Mouse (Mus musculus) cerebellum, postnatal 4 days (tissue): ENCODE data around the gene Psmb9.
A peak's percentile ranks its signal among the peaks of the same experiment; 100 is the strongest.
"Not testable (repeated sequence)": the region's sequence is repeated elsewhere in the genome, so short reads cannot be mapped to it uniquely, and the experiment has no call there.

Experiments
- DNase-seq, 2 experiments: peaks; one replicate each; pipeline ENCODE4 v3.0.0; 2022; ENCODE audit warnings: low spot score in 2 of 2, mixed read lengths in 1 of 2

The Psmb9 gene

DNA sequence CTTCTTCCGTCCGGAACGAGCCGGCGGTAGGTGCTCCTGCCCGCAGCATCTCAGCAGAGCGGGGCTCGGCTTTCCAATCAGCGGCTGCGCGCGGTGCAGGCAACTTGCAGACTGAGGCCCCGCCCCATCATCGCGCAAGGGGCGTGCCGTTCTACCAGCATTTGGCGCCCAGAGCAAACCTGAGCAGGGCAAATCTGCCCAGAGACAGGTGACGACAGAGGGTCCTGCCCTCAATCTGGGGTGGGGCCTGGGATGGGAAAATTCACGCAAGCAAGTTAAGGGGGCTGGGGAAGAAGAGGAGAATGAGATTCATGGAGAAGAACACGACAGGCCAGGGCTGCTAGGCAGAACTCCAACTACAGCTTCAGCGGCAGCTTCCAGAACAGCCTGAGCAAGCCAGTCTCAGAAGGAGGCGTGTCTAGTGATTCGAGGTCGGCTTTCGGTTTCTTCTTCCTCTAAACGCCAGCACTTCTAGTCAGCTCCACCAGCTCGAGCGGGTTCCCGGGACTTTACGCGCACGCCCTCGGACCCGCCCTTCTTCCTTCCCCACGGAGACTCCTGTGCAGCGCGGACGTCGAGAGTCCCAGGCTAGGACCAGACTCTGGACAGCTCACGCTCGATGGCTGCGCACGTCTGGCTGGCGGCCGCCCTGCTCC, at the start of gene Psmb9, which contains the start of gene Tap1:
Gene Psmb9 (minus strand): TSS at position 504 of the 656 bp plus-strand sequence.
Gene Tap1 (plus strand): TSS at position 293 of the 656 bp plus-strand sequence.
- peak; percentile 93 to 96 for DNase-seq

DNA sequence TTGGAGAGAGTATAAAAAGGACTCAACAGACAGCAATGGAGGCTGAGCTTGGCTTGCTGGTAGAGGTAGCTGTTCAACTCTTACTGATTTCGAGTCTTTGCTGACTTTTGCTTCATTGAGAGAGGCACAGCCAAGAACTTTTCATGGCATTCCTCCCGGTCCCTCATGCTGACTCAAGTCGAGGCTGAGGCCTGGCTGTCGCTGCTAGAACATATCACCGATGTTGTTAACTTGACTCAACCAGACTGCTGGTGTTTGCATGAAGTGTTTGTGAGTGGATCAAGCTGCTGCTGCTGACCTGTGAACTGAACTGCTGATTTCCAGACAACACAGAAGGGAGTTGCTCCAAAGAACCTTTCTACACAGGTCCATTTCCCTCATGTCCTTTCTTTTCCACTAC, 49.1 kb upstream of the Psmb9 start:
- no peak for DNase-seq

DNA sequence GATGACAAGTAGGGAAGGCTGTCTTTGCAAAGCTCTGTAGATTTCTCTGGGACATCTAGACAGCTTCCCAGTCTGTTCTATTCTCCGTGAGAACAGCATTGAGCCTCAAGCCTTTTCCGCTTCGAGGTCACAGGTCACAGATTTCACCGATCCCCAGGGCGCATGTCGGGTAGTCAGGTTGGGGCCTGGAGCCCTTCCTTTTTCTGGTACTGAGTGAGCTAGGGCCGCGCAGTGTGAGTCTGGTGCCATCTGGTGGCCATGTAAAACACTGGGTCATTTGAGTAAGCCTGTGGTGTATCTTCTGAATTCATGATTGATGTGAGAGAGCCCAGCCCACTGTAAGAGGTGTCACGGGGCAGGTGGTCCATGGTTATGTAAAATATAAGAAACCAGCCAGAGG, 47.4 kb upstream of the Psmb9 start:
- peak; percentile 38 to 62 for DNase-seq

DNA sequence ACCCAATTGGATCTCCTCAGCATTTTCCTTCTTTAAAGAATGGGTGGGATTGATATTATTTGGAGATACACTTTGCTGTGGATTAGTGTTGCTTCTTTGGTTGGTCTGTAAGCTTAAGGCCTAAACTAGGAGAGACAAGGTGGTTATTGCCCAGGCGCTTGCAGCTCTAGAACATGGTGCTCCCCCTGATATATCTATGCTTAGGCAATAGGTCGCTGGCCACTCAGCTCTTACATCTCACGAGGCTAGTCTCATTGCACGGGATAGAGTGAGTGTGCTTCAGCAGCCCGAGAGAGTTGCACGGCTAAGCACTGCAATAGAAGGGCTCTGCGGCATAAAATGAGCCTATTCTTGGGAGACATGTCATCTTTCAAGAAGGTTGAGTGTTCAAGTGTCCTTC, 44.5 kb upstream of the Psmb9 start:
- DNase-seq, result not testable (repeated sequence)

DNA sequence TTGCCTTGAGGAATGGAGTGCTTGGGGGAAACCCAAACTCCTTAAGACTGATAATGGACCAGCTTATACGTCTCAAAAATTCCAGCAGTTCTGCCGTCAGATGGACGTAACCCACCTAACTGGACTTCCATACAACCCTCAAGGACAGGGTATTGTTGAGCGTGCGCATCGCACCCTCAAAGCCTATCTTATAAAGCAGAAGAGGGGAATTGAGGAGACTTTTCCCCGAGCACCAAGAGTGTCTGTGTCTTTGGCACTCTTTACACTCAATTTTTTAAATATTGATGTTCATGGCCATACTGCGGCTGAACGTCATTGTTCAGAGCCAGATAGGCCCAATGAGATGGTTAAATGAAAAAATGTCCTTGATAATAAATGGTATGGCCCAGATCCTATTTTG, 43.4 kb upstream of the Psmb9 start:
- DNase-seq, result not testable (repeated sequence)

DNA sequence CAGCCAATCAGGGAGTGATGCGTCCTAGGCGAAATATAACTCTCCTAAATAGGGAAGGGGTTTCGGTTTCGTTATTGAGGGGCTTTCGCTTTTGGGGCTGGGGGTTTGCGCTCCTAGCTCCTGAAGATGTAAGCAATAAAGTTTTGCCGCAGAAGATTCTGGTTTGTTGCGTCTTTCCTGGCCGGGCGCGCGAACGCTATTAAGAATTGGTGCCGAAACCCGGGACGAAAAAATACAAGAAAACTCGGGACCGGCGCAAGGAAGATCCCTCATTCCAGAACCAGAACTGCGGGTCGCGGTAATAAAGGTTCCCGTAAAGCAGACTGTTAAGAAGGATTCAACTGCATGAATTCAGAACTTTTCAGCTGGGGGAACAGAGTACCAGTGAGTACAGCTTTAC, 38.3 kb upstream of the Psmb9 start:
- DNase-seq, result not testable (repeated sequence)

DNA sequence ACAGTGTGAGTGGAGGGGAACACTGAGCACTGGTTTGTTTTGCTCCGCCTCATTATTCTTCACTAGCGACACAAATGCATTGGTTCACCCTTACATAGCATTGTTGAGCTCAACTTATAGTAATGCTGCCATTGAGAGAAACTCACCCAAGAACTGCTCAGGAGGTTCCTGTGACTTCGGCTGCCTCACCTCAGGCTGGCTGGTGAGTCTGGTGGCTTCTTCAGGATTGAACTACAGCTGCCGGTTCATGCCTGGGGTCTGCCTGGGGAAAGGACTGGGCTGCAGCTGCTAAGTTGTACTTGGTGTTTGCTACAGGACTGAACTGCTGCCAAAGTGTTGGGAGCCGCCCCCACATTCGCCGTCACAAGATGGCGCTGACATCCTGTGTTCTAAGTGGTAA, 37.9 kb upstream of the Psmb9 start:
- DNase-seq, result peak in 1 of 2 experiments; percentile 1

DNA sequence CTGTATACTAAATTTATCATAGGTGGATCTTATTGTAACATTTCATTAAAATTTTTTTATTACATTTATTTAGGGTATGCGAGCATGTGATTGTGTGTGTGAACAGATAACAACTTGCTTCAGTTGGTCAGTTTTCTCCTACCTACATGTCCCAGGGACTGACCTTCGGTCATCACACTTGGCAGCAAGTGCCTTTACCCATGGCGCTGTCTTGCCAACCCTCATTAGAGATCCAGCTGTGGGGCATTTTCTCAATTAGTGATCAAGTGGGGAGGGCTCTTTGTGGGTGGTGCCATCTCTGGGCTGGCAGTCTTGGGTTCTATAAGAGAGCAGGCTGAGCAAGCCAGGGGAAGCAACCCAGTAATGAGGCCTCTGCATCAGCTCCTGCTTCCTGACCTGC, 37.3 kb upstream of the Psmb9 start:
- no peak for DNase-seq

DNA sequence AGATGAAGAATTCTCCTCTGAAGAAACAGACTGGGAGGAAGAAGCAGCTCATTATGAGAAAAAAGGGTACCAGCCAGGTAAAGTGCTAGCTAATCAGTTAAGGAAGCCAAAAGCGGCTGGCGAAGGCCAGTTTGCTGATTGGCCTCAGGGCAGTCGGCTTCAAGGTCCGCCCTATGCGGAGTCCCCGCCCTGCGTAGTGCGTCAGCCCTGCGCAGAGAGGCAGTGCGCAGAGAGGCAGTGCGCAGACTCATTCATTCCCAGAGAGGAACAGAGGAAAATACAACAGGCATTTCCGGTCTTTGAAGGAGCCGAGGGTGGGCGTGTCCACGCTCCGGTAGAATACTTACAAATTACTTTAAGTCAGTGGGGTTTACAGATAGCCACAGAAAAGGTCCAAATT, 32.8 kb upstream of the Psmb9 start:
- not testable (repeated sequence) for DNase-seq

DNA sequence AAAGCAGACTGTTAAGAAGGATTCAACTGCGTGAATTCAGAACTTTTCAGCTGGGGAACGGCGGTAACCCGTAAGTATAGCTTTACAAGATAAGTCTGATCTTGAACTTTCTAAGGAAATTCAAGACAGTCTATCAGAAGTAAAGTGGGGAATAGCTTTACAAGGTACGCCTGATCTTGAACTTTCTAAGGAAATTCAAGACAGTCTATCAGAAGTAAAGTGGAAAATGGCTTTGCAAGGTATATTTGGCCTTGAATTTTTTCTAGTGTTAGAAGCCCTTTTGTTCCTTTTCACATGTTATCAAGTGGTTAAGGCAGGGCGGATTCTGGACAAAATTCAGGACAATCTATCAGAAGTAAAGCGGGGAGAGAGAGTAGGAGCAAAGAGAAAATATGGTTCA, 32.2 kb upstream of the Psmb9 start:
- DNase-seq, result not testable (repeated sequence)

DNA sequence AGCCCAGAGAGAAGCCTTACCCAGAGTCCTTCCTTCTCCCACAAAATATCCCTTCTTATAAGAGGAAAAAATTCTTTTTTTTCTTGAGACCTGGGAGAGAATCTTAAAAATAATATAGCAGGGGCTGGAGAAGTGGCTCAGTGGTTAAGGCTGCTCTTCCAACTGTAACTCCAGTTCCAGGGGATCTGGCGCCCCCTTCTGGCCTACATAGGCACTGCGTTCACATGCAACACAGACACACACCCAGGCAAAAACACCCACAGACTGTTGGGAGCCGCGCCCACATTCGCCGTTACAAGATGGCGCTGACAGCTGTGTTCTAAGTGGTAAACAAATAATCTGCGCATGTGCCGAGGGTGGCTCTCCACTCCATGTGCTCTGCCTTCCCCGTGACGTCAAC, 31.5 kb upstream of the Psmb9 start:
- peak in 1 of 2 experiments; percentile 68 for DNase-seq

DNA sequence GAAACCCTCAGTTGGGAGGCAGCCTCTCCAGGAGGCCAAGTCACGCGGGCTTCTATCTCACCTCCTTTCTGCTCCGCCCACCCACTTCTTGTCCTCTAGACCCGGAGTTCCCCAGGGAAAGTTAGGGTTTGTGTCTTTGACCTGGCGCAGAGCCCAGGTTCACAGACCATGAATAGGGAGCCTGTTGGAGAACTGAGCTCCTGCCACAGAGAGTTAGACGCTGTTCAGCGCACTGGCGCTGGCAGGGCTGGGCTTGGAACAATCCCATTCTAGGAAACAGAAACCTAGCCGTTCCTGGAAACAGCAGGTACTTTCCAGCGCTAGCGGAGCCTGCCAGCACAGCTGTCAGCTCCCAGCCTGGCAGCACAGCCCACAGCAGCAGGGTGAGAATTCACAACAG, 31.1 kb upstream of the Psmb9 start:
- no peak for DNase-seq

DNA sequence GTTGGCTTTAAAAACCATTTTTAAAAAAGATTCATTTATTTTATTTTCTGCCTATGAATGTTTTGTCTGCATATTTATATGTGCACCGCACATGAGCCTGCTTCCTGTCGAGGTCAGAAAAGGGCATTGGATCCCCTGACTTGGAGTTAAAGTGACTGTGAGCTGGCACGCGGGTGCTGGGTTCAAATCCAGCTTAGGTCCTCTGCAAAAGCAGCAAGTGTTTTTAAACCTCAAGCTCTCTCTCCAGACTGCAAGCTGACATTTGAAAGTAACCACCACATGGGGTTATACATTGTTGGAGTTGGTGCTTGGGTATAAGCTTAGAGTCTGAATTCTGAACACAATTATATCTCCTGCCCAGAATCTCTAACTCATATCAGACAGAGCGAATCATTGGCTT, 30.4 kb upstream of the Psmb9 start:
- DNase-seq, result no peak

DNA sequence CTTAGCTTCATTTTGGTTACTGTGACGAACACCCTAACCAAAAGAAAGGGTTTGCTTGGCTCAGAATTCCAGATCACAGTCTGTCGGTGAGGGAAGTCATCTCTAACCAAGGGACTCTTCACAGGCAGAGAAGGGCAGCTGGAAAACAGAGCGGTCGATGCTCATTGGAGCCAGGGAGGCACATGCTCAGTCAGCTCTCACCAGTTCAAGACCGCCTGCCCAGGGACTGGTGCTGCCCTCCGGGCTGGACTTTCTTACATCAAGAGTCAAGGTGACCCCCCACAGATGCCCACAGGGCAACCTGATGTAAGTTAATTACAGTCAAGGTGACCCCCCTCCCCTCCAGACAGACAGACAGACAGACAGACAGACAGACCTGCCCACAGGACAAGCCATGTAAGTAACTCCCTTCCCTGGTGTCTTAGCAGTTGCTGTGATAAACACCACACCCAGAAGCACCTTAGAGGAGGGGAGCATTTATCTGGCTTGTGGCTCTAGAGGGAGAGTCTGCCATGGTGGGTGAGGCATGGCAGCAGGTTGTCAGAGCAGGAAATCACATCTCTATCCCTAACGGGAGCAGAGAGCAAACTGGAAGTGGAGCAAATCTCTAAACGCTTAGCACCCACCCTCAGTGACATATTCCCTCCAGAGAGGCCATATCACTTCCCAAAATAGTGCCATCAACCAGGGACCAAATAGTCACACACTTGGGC, 29.8 kb upstream of the Psmb9 start:
- DNase-seq, result no peak

DNA sequence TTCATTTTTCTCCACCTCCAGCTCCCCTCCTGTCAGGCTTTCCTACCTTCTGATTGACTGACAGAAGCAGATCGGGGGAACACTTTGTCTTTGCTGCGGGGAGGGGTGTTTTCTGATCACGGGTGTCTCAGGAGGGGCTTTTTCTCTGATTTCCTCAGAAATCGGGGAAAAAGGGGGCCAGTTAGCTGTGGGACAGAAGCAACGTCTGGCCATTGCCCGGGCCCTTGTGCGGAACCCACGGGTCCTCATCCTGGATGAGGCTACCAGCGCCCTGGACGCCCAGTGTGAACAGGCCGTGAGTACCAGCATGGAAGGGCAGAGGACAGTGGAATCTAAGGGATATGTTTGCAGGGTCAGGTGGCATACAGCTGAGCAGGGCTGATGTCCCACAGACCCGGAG, 27.6 kb upstream of the Psmb9 start:
- no peak for DNase-seq

DNA sequence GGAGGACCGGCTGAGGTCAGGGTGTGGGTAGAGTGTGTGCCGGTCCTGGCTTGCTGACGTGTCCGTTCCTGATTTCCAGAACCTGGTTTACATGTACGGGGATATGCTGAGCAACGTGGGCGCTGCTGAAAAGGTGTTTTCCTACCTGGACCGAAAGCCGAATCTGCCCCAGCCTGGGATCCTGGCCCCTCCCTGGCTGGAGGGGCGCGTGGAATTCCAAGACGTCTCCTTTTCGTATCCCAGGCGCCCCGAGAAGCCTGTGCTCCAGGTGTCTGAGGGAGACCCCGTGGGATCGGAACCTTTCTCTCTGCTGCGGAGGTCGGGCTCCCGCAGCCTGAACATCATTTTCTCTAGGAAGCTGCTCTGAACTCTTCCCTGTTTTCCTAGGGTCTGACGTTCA, 26.4 kb upstream of the Psmb9 start:
- no peak for DNase-seq

DNA sequence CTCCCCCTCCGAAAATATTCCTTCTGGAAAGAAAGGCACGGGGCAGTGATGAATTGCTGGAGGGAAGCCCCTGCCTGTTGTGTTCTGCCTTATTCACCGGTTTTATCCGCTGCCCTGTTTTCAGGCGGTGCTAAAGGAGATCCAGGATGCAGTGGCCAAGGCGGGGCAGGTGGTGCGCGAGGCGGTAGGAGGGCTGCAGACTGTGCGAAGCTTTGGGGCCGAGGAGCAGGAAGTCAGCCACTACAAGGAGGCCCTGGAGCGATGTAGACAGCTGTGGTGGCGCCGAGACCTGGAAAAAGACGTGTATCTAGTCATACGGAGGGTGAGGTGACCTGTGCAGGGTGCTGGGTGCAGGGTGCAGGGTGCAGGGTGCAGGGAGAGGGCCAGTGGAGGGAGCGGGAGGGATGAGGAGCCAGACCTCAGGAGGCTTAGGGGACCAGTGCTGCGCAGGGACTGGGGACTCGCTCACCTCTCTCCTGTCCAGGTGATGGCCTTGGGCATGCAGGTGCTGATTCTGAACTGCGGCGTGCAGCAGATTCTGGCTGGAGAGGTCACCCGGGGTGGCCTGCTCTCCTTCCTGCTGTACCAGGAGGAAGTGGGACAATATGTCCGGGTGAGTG, 24.3 kb upstream of the Psmb9 start:
- DNase-seq, result no peak

DNA sequence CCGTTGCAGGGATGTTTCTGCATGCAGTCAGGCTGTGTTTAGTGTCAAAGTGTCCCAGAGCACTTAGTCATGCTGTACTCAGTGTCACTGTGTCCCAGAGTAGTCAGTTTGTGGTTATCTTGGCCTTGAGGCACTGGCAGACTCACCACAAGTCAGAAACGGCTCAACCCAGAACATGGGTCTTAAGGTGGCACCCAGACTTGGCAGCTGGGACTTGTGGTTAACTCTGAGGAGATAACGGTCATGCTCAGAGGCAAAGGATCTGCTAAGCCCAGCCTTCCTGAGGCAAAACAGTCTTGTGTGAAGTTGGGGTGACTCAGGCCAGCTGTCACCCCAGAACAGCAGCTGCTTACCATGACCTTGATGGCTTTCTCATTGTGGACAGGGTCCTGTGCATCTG, 23.0 kb upstream of the Psmb9 start:
- no peak for DNase-seq

DNA sequence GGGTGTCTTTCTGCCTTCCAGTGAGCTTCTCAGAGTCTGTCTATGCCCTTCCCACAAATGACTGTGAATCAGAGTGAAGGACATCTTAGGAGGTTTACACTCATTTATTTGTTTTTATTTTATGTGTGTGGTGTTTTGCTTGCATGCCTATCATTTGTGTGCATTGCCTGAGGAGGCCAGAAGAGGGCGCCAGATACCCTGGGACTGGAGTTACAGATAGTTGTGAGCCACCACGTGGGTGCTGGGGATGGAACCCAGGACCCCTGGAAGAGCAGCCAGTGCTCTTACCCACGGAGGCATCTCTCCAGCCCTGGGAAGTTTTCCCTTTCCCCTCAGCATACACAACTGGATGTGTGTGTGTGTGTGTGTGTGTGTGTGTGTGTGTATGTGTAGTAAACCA, 22.1 kb upstream of the Psmb9 start:
- no peak for DNase-seq

DNA sequence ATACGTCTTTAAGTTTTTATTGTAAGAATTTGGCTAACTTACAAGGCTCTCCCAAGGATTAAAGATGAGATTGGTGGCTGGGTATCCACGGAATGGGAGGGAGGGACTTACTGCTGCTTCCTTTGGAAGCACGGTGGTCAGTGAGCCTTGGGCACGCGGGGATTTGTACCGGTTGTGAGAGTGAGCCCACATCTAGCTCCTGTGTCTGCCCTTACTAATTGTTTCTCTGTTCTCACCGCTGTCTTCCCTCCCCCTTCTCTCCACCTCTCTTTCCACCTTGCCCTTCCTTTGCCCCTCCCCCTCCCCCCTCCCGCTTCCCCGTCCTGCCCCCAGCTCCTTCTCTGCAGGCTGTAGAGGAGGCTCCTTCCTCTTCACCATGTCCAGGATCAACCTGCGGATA, 20.9 kb upstream of the Psmb9 start:
- DNase-seq, result no peak

DNA sequence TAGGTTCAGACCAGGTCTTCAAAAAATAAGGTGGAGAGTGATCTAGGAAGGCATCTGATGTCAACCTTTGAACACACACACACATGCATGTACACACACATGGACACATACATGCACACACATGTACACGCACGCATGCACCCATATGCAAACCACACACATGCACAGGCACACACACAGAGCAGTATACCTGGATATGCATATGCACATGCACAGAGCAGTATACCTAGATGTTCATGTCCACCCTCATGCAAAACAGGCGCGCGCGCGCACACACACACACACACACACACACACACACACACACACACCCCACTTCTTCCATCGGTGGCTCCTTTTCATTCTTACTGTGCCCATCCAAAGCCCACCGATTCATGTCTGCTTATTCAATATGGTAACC, 20.3 kb upstream of the Psmb9 start:
- DNase-seq, result no peak

DNA sequence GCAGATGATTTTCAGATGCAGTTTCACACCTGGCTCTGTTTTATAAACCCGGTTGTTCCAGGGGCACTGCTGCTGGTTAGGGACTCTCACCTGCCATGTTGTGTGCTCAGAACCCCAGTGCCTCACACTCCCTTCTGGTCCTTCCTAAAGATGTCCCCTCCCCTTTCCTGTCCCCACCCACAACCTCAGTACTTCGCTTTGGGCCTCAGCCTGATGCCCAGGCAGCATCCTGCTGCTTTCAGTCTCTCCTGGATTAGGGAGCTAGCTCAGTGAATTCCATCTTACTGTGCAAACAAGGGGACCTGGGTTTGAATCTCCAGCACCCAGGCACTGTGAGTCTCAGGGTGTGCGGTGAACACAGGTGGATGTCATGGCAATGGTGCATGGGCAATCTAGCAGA, 19.9 kb upstream of the Psmb9 start:
- DNase-seq, result no peak

DNA sequence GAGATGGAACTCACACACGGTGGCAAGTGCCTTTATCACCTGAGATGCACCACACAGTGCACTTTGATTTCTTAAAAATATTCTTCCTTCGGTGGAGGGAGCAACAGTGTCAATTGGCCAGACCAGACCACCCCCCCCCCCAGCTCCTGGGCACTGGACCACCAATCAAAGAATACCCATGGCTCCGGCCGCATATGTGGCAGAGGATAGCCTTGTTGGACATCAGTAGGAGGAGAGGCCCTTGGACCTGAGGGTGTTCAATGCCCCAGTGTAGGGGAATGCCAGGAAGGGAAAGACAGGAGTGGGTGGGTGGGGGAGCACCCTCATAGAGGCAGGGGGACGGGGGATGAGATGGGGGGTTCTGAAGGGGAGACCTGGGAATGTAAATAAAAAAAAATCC, 19.2 kb upstream of the Psmb9 start:
- no peak for DNase-seq
